Mouse (Mus musculus) MEL (cell line): ENCODE results near the gene Pdgfra. TPM values are rescaled to one million over a fixed set of nuclear protein-coding genes. Genes with fewer than 3 reads are reported as not detected.

ENCODE experiments used
- DNase-seq: peaks from one replicate; pipeline ENCODE4 v3.0.0; 2011; ENCODE audit warnings: low read depth, low spot score
- H3K27ac ChIP-seq: 2 replicates; pipeline ENCODE4 v1.5.1; 2012; ENCODE audit warnings: low read depth, mild to moderate bottlenecking, control low read depth, low read length, moderate library complexity; ENCODE audit not compliant: control insufficient read depth
- H3K27me3 ChIP-seq, 2 experiments: fragments of 150-350 bp in 1 of 2; sonication (generic) in 1 of 2; 2 replicates each; pipeline ENCODE4 v1.6.1; 2012; ENCODE audit warnings: low read length in 2 of 2, mild to moderate bottlenecking in 2 of 2, improper control_type of control experiment in 1 of 2, moderate library complexity in 1 of 2; ENCODE audit not compliant: insufficient read depth in 2 of 2, control insufficient read depth in 1 of 2
- H3K36me3 ChIP-seq, 2 experiments: 2 replicates each; pipeline ENCODE4 v1.6.1; 2012 to 2014; ENCODE audit warnings: low read length in 2 of 2, improper control_type of control experiment in 1 of 2, inconsistent platforms in 1 of 2, mild to moderate bottlenecking in 1 of 2; ENCODE audit not compliant: insufficient read depth in 2 of 2, control insufficient read depth in 1 of 2
- H3K4me1 ChIP-seq, 2 experiments: fragments of 150-350 bp in 1 of 2; sonication (generic) in 1 of 2; 2 replicates each; pipeline ENCODE4 v1.6.1; 2012; ENCODE audit warnings: low read length in 2 of 2, improper control_type of control experiment in 1 of 2, mild to moderate bottlenecking in 1 of 2; ENCODE audit not compliant: insufficient read depth in 2 of 2, control insufficient read depth in 1 of 2
- H3K4me3 ChIP-seq, 2 experiments: fragments of 150-350 bp in 1 of 2; sonication (generic) in 1 of 2; 2 replicates each; pipeline ENCODE4 v1.5.1; 2012; ENCODE audit warnings: low read depth in 2 of 2, low read length in 2 of 2, mild to moderate bottlenecking in 2 of 2, moderate library complexity in 2 of 2, control low read depth in 1 of 2, improper control_type of control experiment in 1 of 2; ENCODE audit not compliant: control insufficient read depth in 1 of 2, insufficient read depth in 1 of 2
- H3K79me2 ChIP-seq: 2 replicates; pipeline ENCODE4 v1.6.1; 2012; ENCODE audit warnings: mild to moderate bottlenecking, low read length, moderate library complexity; ENCODE audit not compliant: control insufficient read depth, poor library complexity, insufficient read depth
- H3K9ac ChIP-seq: 2 replicates; pipeline ENCODE4 v1.6.1; 2012; ENCODE audit warnings: low read depth, mild to moderate bottlenecking, control low read depth, low read length, moderate library complexity; ENCODE audit not compliant: control insufficient read depth, poor library complexity, severe bottlenecking
- H3K9me3 ChIP-seq: fragments of 150-350 bp; sonication (generic); replicated peaks from 2 replicates; pipeline ENCODE4 v1.6.1; 2012; ENCODE audit warnings: mild to moderate bottlenecking, low read length, improper control_type of control experiment, moderate library complexity; ENCODE audit not compliant: insufficient read depth
- BHLHE40 ChIP-seq: IDR thresholded peaks from 2 replicates; pipeline ENCODE4 v1.6.1; 2012; ENCODE audit warnings: low read depth, mild to moderate bottlenecking, inconsistent platforms, low read length, improper control_type of control experiment, borderline replicate concordance
- CHD1 ChIP-seq: IDR thresholded peaks from 2 replicates; pipeline ENCODE4 v1.6.1; 2012; ENCODE audit warnings: low read depth, mild to moderate bottlenecking, inconsistent platforms, low read length, improper control_type of control experiment
- CHD2 ChIP-seq: IDR thresholded peaks from 2 replicates; pipeline ENCODE4 v1.6.1; 2011; ENCODE audit warnings: low read length, improper control_type of control experiment
- E2F4 ChIP-seq: IDR thresholded peaks from 2 replicates; pipeline ENCODE4 v1.6.1; 2011; ENCODE audit warnings: low read depth, low read length, improper control_type of control experiment, borderline replicate concordance
- ELF1 ChIP-seq: IDR thresholded peaks from 2 replicates; pipeline ENCODE4 v1.6.1; 2014; ENCODE audit warnings: low read depth, mild to moderate bottlenecking, inconsistent platforms, low read length, improper control_type of control experiment, moderate library complexity
- ETS1 ChIP-seq: IDR thresholded peaks from 2 replicates; pipeline ENCODE4 v1.6.1; 2012; ENCODE audit warnings: low read depth, mild to moderate bottlenecking, inconsistent platforms, low read length, improper control_type of control experiment, moderate library complexity
- GABPA ChIP-seq: IDR thresholded peaks from 2 replicates; pipeline ENCODE4 v1.6.1; 2012; ENCODE audit warnings: low read depth, mild to moderate bottlenecking, inconsistent platforms, low read length, improper control_type of control experiment, moderate library complexity
- JUND ChIP-seq: IDR thresholded peaks from 2 replicates; pipeline ENCODE4 v1.6.1; 2011; ENCODE audit warnings: low read depth, mild to moderate bottlenecking, improper control_type of control experiment, low read length
- KAT2A ChIP-seq: conservative IDR thresholded peaks from 2 replicates; pipeline ENCODE4 v1.6.1; 2012; ENCODE audit warnings: low read depth, low read length, improper control_type of control experiment, inconsistent platforms
- MAX ChIP-seq: IDR thresholded peaks from 2 replicates; pipeline ENCODE4 v1.6.1; 2011; ENCODE audit warnings: low read length, improper control_type of control experiment
- MAZ ChIP-seq: IDR thresholded peaks from 2 replicates; pipeline ENCODE4 v1.6.1; 2012; ENCODE audit warnings: low read depth, mild to moderate bottlenecking, inconsistent platforms, low read length, improper control_type of control experiment
- MEF2A ChIP-seq: IDR thresholded peaks from 2 replicates; pipeline ENCODE4 v1.6.1; 2014; ENCODE audit warnings: low read depth, mild to moderate bottlenecking, inconsistent platforms, low read length, improper control_type of control experiment; ENCODE audit not compliant: poor library complexity, insufficient replicate concordance, severe bottlenecking; ENCODE audit errors: extremely low read depth
- MXI1 ChIP-seq: IDR thresholded peaks from 2 replicates; pipeline ENCODE4 v1.6.1; 2011; ENCODE audit warnings: mild to moderate bottlenecking, low read depth, low read length, improper control_type of control experiment
- MYB ChIP-seq: IDR thresholded peaks from 2 replicates; pipeline ENCODE4 v1.6.1; 2011; ENCODE audit warnings: mild to moderate bottlenecking, low read depth, low read length, improper control_type of control experiment
- MYC ChIP-seq: IDR thresholded peaks from 2 replicates; pipeline ENCODE4 v1.6.1; 2011; ENCODE audit warnings: low read depth, mild to moderate bottlenecking, low read length, improper control_type of control experiment, moderate library complexity
- NELFE ChIP-seq: IDR thresholded peaks from 2 replicates; pipeline ENCODE4 v1.6.1; 2011; ENCODE audit warnings: low read depth, low read length, improper control_type of control experiment
- NRF1 ChIP-seq: IDR thresholded peaks from 2 replicates; pipeline ENCODE4 v1.6.1; 2014; ENCODE audit warnings: low read depth, mild to moderate bottlenecking, inconsistent platforms, low read length, improper control_type of control experiment, moderate library complexity; ENCODE audit not compliant: poor library complexity, insufficient read depth, severe bottlenecking
- POLR2A ChIP-seq, 2 experiments: IDR thresholded peaks; 2 replicates each; pipeline ENCODE4 v1.6.1; 2011 to 2012; ENCODE audit warnings: low read length in 2 of 2, mild to moderate bottlenecking in 2 of 2, control low read depth in 1 of 2, improper control_type of control experiment in 1 of 2, low read depth in 1 of 2, moderate library complexity in 1 of 2; ENCODE audit not compliant: control insufficient read depth in 1 of 2, insufficient read depth in 1 of 2, poor library complexity in 1 of 2
- POLR2AphosphoS2 ChIP-seq: IDR thresholded peaks from 2 replicates; pipeline ENCODE4 v1.6.1; 2011; ENCODE audit warnings: low read length, improper control_type of control experiment
- RAD21 ChIP-seq: IDR thresholded peaks from 2 replicates; pipeline ENCODE4 v1.6.1; 2011; ENCODE audit warnings: mild to moderate bottlenecking, low read depth, low read length, improper control_type of control experiment
- RCOR1 ChIP-seq: IDR thresholded peaks from 2 replicates; pipeline ENCODE4 v1.6.1; 2012; ENCODE audit warnings: low read depth, mild to moderate bottlenecking, inconsistent platforms, low read length, improper control_type of control experiment
- TCF12 ChIP-seq: IDR thresholded peaks from 2 replicates; pipeline ENCODE4 v1.6.1; 2014; ENCODE audit warnings: low read depth, mild to moderate bottlenecking, inconsistent platforms, low read length, improper control_type of control experiment, moderate library complexity
- UBTF ChIP-seq: IDR thresholded peaks from 2 replicates; pipeline ENCODE4 v1.6.1; 2012; ENCODE audit warnings: low read depth, mild to moderate bottlenecking, inconsistent platforms, low read length, improper control_type of control experiment, moderate library complexity, borderline replicate concordance; ENCODE audit not compliant: insufficient read depth
- USF2 ChIP-seq, 2 experiments: IDR thresholded peaks; 2 replicates each; pipeline ENCODE4 v1.6.1; 2011 to 2012; ENCODE audit warnings: improper control_type of control experiment in 2 of 2, low read length in 2 of 2, borderline replicate concordance in 1 of 2, inconsistent platforms in 1 of 2, low read depth in 1 of 2, mild to moderate bottlenecking in 1 of 2; ENCODE audit not compliant: insufficient read depth in 1 of 2
- ZC3H11A ChIP-seq: IDR thresholded peaks from 2 replicates; pipeline ENCODE4 v1.6.1; 2012; ENCODE audit warnings: low read depth, mild to moderate bottlenecking, inconsistent platforms, low read length, improper control_type of control experiment
- ZKSCAN1 ChIP-seq: IDR thresholded peaks from 2 replicates; pipeline ENCODE4 v1.6.1; 2012; ENCODE audit warnings: low read depth, mild to moderate bottlenecking, inconsistent platforms, low read length, improper control_type of control experiment, moderate library complexity
- ZMIZ1 ChIP-seq: IDR thresholded peaks from 2 replicates; pipeline ENCODE4 v1.6.1; 2012; ENCODE audit warnings: low read depth, mild to moderate bottlenecking, inconsistent platforms, low read length, improper control_type of control experiment, moderate library complexity
- polyA plus RNA-seq, 2 experiments: library from polyadenylated mRNA; stranded (reverse) in 1 of 2; unstranded in 1 of 2; fragments of >175 nt in 1 of 2; fragments of >200 nt in 1 of 2; gene quantifications; 2 replicates each; pipeline versions ENCODE4 v1.2.1 to v1.2.4; 2012; ENCODE audit warnings: low replicate concordance in 2 of 2, low read depth in 1 of 2; ENCODE audit not compliant: insufficient read length in 2 of 2, insufficient read depth in 1 of 2, missing spikeins in 1 of 2
- total RNA-seq: library from RNA; depleted of rRNA; stranded (reverse); fragments of 300-350 nt; gene quantifications from 2 replicates; pipeline ENCODE4 v1.2.3, GENCODE M21; 2012

Pdgfra gene
- total and polyA plus RNA-seq, 3 experiments: 0.07 TPM; not detected in 2

DNA sequence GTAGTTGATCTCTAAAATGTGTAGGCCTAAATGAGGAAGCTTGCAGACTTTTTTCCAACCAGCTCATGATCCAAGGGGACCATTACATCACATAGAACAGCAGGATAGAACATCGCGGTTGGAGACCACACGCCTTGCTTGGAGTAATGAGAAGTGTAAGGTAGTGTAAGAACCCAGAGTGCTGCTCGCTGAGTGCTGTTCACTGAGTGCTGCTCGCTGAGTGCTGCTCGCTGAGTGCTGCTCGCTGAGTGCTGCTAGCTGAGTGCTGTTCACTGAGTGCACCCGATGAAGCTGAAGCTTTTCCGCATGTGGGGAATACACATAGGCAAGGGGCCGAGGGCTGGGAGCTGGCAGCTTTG is 48.3 kb downstream of the Pdgfra start:
- Histone ChIP-seq H3K27ac (no peak overlapping the region), H3K9ac (no peak overlapping the region), H3K79me2 (no peaks in the 10 kb centered on the region), H3K36me3 (no peaks in the 10 kb centered on the region), H3K9me3 (no peaks in the 10 kb centered on the region), H3K27me3 (peaks cover 1 to 4% of the 10 kb centered on the region in 2 experiments; a peak in 3 of 4 replicates), H3K4me3 (no peak overlapping the region), H3K4me1 (no peaks in the 10 kb centered on the region)
- DNase-seq: no peak
- TF ChIP-seq GABPA: no peak
- no peak for TF ChIP-seq RCOR1
- no peak for TF ChIP-seq ZC3H11A
- no peak for TF ChIP-seq ETS1
- TF ChIP-seq ZMIZ1: no peak
- TF ChIP-seq TCF12: no peak
- no peak for TF ChIP-seq MEF2A
- no peak for TF ChIP-seq MXI1
- no peak for TF ChIP-seq ELF1
- TF ChIP-seq MYB: no peak
- no peak for TF ChIP-seq POLR2AphosphoS2
- no peak for TF ChIP-seq E2F4
- TF ChIP-seq JUND: no peak
- no peak for TF ChIP-seq NELFE
- no peak for TF ChIP-seq KAT2A
- TF ChIP-seq CHD1: no peak
- no peak for TF ChIP-seq MAX

DNA sequence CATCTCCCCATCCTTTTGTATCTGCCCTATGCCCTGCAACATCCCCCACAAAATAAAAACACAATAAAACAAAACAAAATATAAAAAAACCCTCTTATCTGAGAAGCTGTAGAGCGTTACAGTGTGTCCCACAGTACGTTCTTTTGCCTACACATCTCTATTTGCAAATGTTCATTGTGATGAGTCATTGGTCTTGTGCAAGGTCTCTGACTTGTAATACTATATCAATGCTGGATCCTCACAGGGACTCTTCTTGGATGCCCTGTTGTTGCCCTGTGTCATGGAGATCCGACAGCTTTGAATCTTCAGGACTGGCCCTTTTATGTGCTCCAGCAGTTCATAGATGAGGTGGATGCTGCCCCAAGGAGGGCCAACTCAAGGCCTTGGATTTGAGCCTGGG is 55.8 kb downstream of the Pdgfra start:
- Histone ChIP-seq H3K4me1 (no peaks in the 10 kb centered on the region), H3K79me2 (no peaks in the 10 kb centered on the region), H3K9me3 (no peaks in the 10 kb centered on the region), H3K9ac (no peak overlapping the region), H3K27me3 (peaks cover 2 to 3% of the 10 kb centered on the region in 2 experiments; a peak in 3 of 4 replicates), H3K36me3 (no peaks in the 10 kb centered on the region), H3K4me3 (no peak overlapping the region), H3K27ac (no peak overlapping the region)
- DNase-seq: no peak
- no peak for TF ChIP-seq UBTF
- TF ChIP-seq MXI1: no peak
- TF ChIP-seq E2F4: no peak
- TF ChIP-seq POLR2A (IDR thresholded peaks at IDR 0.05; ENCODE audit: control insufficient read depth in 1 of 2, insufficient read depth in 1 of 2, low read depth in 1 of 2, low read length in 2 of 2, poor library complexity in 1 of 2): no peak
- TF ChIP-seq CHD2: no peak
- no peak for TF ChIP-seq MAX
- no peak for TF ChIP-seq NRF1
- TF ChIP-seq RAD21: no peak
- no peak for TF ChIP-seq MYC
- TF ChIP-seq ZKSCAN1: no peak
- no peak for TF ChIP-seq MAZ
- TF ChIP-seq USF2 (IDR thresholded peaks at IDR 0.05; ENCODE audit: borderline replicate concordance in 1 of 2, insufficient read depth in 1 of 2, low read depth in 1 of 2, low read length in 2 of 2): no peak
- TF ChIP-seq POLR2AphosphoS2: no peak
- TF ChIP-seq JUND: no peak
- TF ChIP-seq BHLHE40: no peak
- no peak for TF ChIP-seq MYB
